Mouse (Mus musculus) ES-Bruce4 (cell line): ENCODE measurements around the gene G430095P16Rik.

ENCODE experiments used
- CTCF ChIP-seq: IDR thresholded peaks from one replicate; pipeline ENCODE4 v1.8.1; 2011; ENCODE audit warnings: low read depth, low read length
- EP300 ChIP-seq: IDR thresholded peaks from 2 replicates; pipeline ENCODE4 v1.6.1; 2011; ENCODE audit warnings: low read depth, low read length; ENCODE audit not compliant: insufficient read depth

GRCm38 (mm10) chr8:84718476-84718875 lies 4.3 kb upstream of the G430095P16Rik start:
- TF ChIP-seq CTCF (no peak), EP300 (no peak)
